Mouse (Mus musculus): Measurements from ENCODE around the gene Rspo1.

The Rspo1 gene

DNA sequence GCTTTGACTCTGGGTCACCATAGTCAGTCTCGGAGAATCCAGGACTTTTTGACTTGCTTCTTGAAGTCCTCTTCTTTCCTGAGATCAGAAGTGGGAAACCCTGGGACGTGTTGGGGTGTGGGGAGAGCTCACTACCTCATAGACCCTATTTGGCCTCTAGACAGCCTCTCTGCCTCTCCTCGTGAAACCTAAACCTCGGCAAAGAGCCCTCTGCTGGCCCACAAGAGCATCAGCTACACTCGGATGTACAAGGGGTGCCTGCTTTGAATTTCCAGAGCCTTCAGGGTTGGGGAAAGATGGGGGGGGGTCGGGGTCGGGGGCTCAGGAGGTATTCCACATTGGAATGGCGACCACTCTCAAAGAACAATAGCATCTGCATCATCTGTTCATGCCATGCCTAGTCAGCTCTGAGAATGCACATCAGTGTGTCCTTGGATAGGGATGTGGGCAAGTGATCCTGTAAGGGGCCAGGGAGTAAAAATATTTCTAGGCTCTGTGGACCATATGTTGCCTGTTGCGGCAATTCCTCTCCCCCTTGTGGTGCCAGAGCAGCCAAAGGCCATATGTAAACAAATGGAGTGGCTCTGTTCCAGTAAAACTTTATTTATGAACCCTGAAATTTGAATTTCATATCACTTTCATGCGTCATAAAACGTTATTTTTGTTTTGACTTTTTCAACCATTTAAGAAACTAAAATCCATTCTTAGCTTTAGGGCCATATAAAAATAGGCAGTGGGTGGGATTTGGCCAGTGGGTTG, 34.7 kb downstream of the Rspo1 start:
- in situ Hi-C loops (cut with MseI, MboI), result loop anchor here in 1 of 2 experiments (5.0 kb wide), 1 partner anchor 64 kb away; no protein-coding TSS in a partner anchor

DNA sequence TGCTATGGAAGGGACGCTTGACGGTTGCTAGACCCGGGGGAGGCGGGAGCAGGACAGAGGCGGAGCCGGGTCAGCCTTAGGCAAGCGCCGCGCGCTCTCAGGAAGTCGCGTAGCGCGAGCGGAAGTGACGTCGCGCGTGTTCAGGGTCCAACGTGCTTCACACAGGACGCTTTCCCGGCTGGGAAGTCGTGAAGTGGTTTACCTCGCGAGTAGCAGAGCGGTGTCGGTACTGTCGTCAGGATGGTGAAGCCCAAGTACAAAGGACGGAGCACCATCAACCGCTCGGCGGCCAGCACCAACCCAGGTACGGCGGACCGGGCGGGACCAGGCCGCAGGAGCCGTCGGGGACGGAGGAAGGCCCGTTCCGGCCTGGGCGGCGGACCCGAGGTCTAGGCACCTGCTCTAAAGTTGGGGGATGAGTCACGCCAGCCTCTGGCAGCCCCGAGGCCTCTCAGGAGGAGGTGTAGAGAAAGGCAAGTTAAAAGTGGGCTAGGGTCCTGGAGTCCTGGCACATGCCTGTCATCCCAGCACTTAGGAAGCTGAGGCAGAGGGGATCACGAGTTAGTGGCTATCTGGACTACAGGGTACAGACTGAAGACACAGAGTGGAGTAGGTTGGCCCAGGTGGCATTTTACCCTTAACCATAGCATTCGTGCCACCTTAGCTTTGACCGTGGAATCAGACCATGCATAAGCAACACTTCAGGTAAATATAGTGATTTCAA, 43.8 kb downstream of the Rspo1 start:
- in situ Hi-C loops (cut with MseI, MboI), result no loop called here

DNA sequence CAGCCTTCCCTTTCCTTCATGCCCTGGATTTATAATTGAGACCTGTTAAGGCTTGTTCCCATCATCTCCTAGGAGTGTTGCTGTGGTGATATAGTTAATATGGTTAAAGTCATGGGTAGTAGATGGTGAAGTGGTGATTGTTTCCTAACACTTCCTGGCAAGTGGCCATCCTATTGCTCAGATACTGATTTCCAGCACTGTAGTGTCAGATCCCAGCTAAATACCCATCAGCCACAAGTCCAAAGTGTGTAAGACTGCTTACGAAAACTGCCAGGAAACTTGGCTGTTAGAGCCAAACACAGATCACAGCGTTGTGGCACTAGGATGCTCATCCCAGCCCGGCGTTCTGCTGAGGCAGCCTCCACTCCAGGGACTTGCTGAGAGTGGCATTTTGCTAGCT, 48.1 kb downstream of the Rspo1 start:
- in situ Hi-C loops (cut with MseI, MboI), result no loop called here

DNA sequence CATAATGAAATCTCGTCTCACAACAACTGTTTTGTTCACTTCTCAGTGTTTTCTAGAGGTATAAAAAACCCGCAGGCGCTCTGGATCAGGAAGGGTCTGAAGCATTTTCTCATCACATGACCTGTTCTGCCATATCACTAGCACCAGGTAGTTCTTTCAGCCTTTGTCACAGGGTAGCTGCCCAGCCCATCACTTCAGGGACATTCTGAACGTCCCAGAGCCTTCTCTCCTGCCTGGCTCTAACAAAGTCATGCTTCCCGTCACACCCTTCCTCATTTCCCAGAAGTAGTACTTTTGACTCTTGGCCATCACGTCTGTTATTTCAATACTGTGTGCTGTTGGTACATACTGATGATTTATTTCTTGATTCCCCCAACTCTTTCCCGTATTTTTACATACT, 58.2 kb downstream of the Rspo1 start:
- in situ Hi-C loops (cut with MseI, MboI), result no loop called here

DNA sequence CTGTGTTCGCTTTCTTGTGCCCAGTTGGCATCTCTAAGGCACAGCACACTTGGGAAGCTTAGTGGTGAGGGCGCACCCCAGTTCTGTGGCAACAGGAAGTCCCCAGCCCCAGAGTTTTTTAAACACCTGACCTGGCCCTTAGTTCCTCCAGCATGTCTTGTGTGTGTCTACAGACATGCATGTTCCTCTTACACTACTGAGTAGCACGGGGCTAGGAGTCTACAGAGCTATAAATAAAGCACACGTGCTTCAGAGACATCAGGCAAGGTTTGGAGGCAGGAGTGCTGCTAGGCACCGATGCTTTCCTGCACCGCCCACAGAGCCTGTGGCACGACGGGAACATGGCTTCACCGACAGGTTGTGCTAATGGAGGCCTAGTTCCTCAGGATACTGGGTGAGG, 69.2 kb downstream of the Rspo1 start:
- in situ Hi-C loops (cut with MseI, MboI), result no loop called here

GRCm38 (mm10) chr4:125056476-125056875, 70.2 kb downstream of the Rspo1 start:
- in situ Hi-C loops (cut with MseI, MboI), result no loop called here

DNA sequence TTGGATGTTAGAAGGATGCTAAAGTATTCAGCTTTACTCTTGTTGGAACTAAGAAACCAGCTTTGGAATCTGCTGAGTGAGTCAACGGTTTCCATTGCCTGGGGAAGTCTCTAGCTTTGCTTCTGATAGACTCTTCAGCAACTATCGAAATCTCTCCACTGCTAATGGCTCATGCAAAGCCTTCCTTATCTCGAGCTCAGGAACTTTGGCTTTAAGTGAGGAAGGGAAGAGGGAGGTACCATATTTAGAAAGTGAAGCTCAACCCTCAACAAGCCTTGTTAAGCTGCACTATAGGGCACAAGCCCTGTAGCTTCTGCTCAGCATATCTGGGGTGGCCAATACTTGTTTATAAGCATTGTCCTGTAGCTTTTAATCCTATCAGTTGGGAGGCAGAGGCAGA, 71.0 kb downstream of the Rspo1 start:
- in situ Hi-C loops (cut with MseI, MboI), result no loop called here

GRCm38 (mm10) chr4:125058033-125058432, 71.8 kb downstream of the Rspo1 start:
- in situ Hi-C loops (cut with MseI, MboI), result no loop called here
